Mouse (Mus musculus): ENCODE data around the gene Cyb5d1.

The Cyb5d1 gene

GRCm38 (mm10) chr11:69416509-69416908, 21.1 kb upstream of the Cyb5d1 start:
- DNase-seq (ENCODE audit: low read depth, low spot score) = no peak

DNA sequence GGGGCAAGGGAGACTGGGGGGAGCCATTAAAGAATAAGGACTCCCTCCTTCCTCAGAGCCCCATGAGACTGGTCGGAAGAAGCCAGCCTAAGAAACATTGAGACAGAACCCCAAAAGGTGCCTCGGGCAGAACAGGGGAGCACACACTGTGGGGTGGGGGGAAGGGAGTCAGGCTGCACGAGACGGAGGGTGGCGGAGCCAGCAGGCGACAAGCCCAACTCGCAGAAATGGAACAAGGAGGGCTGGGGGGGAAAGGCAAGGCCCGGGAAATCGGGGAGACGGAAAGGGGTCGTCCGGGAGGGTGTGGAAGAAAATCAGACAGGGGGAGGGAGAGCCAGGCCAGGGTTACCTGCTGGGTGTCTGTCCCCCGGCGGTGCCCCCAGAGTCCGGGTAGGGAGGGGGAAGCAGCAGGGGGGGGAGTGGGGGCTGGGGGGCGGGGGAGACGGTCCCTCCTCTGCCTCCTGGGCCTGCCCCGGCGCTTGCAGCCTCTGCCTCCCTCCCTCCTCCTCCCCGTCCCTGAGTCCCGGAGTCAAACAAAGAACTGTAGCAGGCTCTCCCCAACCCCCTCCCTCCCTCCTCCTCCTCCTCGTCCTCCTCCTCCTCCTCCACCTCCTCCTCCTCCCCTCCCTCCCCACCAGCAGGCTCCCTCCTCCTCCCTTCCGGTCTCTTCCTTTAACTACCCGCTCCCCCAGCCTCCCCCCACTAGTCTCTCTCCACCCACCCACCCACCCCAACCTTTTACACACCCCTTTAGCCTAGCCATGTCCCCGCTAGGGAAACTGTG, 20.4 kb upstream of the Cyb5d1 start:
- DNase-seq (ENCODE audit: low read depth, low spot score) = peak; percentile 75

- DNase-seq (ENCODE audit: low read depth, low spot score) = no peak
Observed at GRCm38 (mm10) chr11:69415327-69415667, 19.9 kb upstream of the Cyb5d1 start.

- no peak for DNase-seq (ENCODE audit: low read depth, low spot score)
Observed at GRCm38 (mm10) chr11:69414421-69415326, 19.2 kb upstream of the Cyb5d1 start.

DNA sequence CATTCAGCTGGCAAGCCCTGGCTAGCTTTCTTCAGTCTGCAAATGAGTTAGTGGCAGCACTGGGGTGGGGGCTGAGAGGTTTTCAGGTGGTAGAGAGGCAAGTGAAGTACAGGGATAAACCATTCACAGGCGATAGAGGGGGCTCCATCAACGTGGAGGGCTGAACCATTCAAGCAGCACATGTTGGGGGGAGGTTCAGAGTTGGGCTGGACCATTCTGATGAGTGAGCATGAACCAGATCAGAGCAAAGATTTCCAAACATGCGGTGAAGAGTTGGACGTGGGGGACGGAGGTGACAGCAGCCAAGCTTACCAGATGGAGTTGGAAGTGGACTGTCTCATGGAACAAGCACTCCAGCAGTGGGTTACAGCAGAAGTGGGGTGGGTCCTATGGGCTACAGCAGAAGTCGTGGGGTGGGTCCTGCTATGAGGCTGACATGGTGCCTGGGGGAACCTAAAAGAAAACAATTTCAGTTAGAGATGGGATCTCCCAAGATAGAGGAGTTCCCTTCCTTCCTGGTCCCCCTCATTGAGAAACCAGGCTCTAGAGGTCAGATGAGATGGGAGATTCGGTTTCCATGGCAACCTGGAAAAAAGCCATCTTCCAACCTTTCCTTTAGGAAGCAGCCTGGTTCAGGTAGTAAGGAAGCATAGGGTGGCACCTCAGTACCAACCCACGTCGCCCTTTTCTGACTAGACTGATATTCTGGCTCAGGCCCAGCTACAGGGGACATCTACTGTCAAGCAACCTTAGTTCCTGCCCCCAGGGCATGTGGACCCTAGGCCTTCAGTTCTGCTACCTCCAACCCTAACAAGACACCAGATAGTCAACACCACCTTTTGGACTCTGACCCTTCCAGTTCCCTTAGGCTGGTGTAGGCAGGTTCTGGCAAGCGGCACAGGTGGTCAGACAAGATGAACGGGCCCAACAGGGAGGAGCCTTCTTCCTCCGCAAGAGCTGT, 18.1 kb upstream of the Cyb5d1 start, which contains the start of gene Kdm6b:
Gene Kdm6b (minus strand): TSS at position 455 of the 961 bp plus-strand sequence.
- peak; percentile 88 for DNase-seq (ENCODE audit: low read depth, low spot score)

- DNase-seq (ENCODE audit: low read depth, low spot score) = no peak
Observed at GRCm38 (mm10) chr11:69412548-69412947, 17.1 kb upstream of the Cyb5d1 start.

DNA sequence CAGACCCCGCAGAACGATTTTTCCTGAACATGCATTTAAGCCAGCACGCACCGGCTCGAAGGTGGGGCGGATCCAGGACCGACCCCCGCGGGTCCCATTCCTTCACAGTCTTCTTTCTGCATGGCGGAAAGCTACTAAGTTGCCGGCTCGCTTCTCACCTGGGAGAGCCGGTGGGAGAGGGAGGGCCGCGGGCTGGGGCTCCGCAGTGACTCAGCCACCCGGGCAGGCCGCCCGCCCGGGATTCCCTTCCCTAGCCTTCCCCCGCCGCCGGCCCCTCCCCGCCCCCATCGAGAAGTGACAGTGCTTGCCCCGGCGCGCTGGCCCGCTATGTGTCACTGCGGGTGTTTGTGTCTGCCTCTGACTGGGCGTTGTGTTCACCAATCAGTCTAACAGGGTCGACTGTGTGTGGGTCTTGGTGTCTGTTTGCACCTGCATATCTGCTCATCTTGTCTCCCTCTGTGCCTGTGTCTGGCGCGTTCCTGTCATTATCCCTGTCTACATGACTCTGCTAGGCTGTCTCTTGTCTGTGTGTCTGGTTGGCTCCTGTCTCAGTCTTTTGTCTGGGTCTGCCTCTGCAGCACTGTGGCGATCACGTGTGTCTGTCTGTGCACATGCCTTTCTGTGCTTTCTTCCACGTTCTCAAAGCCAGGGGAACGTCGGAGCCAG, 16.2 kb upstream of the Cyb5d1 start:
- DNase-seq (ENCODE audit: low read depth, low spot score) = peak; percentile 68

DNA sequence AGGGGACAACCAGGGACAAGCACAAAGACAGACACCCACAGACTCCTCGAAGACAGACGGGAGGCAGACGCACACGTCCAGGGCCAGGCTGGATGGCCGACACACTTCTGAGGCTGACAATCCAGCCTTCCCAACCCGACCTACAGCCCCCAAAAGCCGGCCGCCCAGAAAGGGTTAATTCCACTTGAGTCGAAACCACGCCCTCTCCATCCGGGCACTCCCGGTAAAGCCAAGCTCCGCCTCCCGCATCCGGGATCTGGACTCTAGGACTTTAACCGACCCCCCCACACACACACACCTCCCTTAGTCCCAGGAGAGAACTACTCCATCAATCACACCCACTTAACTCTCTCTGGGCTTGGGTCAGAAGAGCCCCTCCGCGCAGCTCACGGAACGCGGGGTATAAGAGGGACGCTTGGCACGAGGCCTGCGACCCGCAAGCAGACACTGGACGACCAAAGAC, 15.7 kb upstream of the Cyb5d1 start:
- peak; percentile 97 for DNase-seq (ENCODE audit: low read depth, low spot score)

GRCm38 (mm10) chr11:69410310-69411072, 15.1 kb upstream of the Cyb5d1 start:
- DNase-seq (ENCODE audit: low read depth, low spot score) = no peak

DNA sequence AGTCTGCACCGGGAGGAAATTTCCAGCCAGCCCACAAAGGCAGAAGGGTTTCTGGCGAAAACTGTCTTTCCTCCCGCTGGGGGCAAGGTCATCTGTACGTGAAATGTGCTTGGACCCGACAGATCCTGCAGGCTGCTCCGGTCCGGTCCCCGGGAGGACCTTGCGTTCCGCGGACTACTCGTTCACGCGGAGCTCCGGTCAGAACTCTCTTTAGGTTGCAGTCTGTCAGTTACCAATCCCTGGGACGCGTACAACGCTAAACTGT, 14.5 kb upstream of the Cyb5d1 start:
- DNase-seq (ENCODE audit: low read depth, low spot score) = no peak

- peak; percentile 94 for DNase-seq (ENCODE audit: low read depth, low spot score)
Observed at GRCm38 (mm10) chr11:69409378-69410044, 14.1 kb upstream of the Cyb5d1 start.

DNA sequence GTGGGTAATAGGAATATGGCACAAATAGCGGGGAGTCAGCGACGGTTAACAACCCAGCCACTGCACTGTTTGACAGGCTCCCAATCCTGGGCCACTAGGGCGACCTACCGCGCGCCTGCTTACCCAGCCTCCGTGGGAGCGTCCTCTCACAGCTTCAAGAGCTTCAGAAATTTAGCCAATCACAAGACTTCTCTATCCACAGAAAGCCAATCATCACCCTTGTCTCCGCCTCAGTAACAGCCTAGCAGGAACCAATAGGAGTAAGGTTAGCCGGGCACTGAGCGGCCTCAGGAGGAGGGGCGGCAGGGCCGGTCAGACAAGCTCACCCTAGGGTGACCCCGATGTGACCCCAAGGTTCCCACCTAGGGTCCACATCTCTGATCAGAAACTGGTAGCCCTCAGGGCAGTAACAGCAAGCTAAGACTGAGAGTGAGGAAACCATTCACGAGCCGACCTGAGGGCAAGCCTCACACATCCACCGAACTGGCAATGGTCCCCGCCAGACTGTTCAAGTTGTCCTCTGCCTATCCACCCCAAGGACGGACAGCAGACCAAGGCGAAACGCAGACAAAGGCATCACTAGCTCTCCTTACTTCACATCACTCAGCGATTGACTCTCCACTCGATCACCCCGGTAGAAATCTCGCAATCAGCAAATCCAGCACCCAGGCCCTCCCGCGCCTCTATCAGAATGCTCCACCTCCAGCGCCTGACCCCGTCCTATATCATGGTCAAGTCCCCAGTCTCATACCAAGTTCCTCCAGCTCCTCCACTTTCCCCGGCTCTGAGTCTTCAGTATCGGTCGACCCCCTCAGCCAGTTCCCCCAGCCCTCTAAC, 13.3 kb upstream of the Cyb5d1 start:
- DNase-seq (ENCODE audit: low read depth, low spot score) = peak; percentile 94

- no peak for DNase-seq (ENCODE audit: low read depth, low spot score)
Observed at GRCm38 (mm10) chr11:69407724-69408004, 12.2 kb upstream of the Cyb5d1 start.

- no peak for DNase-seq (ENCODE audit: low read depth, low spot score)
Observed at GRCm38 (mm10) chr11:69406867-69407723, 11.7 kb upstream of the Cyb5d1 start.

- DNase-seq (ENCODE audit: low read depth, low spot score) = no peak
Observed at GRCm38 (mm10) chr11:69406282-69406681, 10.9 kb upstream of the Cyb5d1 start.

DNA sequence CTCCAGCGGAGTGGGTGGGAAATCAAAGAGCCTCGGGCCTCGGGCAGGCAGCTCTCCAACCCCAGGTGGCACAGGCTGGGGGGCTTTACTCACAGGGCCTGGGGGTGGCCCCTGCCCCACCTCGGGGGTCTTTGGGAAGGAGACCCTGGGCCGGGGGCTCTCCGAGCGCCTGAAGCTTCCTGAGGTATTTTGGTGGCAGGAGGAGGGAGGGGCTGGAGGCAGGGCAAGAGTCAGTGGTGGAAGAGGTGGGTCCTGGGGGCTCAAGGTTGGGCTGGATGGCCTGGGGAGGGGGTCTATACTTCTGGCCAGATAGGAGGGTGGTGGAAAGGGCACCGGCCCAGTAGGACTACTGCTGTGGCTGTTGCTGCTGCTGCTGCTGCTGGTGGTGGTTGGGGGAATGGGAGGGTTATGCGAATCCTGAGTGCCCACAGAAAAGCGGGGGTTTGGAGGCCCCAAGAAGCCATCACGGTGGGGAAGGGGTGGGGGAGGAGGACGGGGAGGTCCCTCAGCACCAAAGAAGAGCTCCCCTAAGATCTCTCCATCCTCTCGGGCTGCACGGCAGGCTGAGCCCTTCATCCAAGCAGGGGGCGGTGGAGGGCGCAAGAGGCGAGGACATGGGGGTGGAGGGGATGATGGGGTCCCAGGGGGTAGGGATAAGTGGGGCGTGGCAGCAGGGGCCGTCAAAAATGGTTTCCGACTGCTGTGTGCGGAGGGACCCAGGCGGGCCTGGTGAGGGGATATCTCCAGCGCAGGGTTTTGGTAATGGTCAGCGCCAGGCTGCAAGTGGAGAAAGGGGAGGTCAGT, 10.2 kb upstream of the Cyb5d1 start:
- no peak for DNase-seq (ENCODE audit: low read depth, low spot score)

All from ZHBTc4 (cell line).